In the genomic region with DNA sequence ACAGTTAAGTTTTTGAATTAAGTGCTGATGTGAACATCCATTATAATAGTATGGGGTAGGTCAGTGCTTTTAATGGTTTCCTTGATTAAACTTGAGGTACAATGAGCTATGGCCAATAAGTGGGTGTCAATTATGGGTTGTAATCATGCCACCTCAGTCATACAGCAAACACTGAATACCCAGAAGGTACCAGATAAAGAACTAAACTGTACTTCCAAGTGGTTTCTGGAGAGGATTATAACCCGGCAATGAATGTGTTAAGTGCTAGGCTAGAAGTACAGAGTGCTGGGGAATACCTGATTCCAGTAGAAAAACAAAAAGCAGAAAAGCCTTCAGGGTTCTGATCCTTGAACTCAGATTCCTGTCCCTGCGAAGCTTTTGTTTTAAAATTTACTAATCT, we compare ENCODE assay signal across 8 mouse cellular contexts. TPM values are rescaled to one million over a fixed set of nuclear protein-coding genes. Genes with fewer than 3 reads are reported as not detected.
A peak's percentile ranks its signal among the peaks of the same experiment; 100 is the strongest.
DNase-seq lines count a peak whose midpoint lies in the region; ATAC-seq and TF ChIP-seq lines count a peak whose summit lies in the region.

No protein-coding gene starts in this region.

- peak overlapping the region; percentile 87 for H3K4me2 ChIP-seq in neural tube, embryonic 11.5 days (ENCODE audit: low read depth)
- peak overlapping the region; percentile 88 for H3K4me2 ChIP-seq in limb, embryonic 14.5 days (replicated peaks; ENCODE audit: low read depth, low read length, severe bottlenecking)
- peak overlapping the region; percentile 99 for H3K4me2 ChIP-seq in stomach, embryonic 16.5 days (ENCODE audit: low read depth, low read length)

- TF ChIP-seq POLR2A in cerebellum, adult 2 months (IDR thresholded peaks at IDR 0.05; ENCODE audit: borderline replicate concordance, insufficient read depth, low read length) = no peak
- no peak for TF ChIP-seq POLR2A in limb, embryonic 14.5 days (IDR thresholded peaks at IDR 0.05; ENCODE audit: borderline replicate concordance, extremely low read depth, insufficient read depth, insufficient read length)

- no peak overlapping the region for H3K27ac ChIP-seq in cerebellum, adult 2 months (ENCODE audit: insufficient read depth, low read length)
- no peak overlapping the region for H3K27ac ChIP-seq in neural tube, embryonic 11.5 days (ENCODE audit: low read depth, low read length)
- no peak overlapping the region for H3K27ac ChIP-seq in limb, embryonic 14.5 days (replicated peaks; ENCODE audit: low read depth, low read length)
- no peak overlapping the region for H3K27ac ChIP-seq in stomach, embryonic 16.5 days (ENCODE audit: low read length)

- no peaks in the 10 kb centered on the region for H3K27me3 ChIP-seq in cerebellum, adult 2 months (ENCODE audit: control insufficient read depth, insufficient read depth, low read length)
- no peaks in the 10 kb centered on the region for H3K27me3 ChIP-seq in neural tube, embryonic 11.5 days (ENCODE audit: control insufficient read depth, insufficient read depth, low read length)
- no peaks in the 10 kb centered on the region for H3K27me3 ChIP-seq in limb, embryonic 14.5 days (ENCODE audit: control insufficient read depth, insufficient read depth, low read length)
- no peaks in the 10 kb centered on the region for H3K27me3 ChIP-seq in stomach, embryonic 16.5 days (ENCODE audit: control insufficient read depth, insufficient read depth, low read length)

- H3K9ac ChIP-seq in neural tube, embryonic 11.5 days (ENCODE audit: low read length) = 0 out of 2 replicates have a peak overlapping the region, but pooled peaks have one; percentile 7
- H3K9ac ChIP-seq in limb, embryonic 14.5 days (ENCODE audit: low read depth, low read length, severe bottlenecking) = peak overlapping the region; percentile 74
- peak overlapping the region; percentile 65 for H3K9ac ChIP-seq in stomach, embryonic 16.5 days (ENCODE audit: low read length)

- no peaks in the 10 kb centered on the region for H3K36me3 ChIP-seq in neural tube, embryonic 11.5 days (ENCODE audit: control insufficient read depth, insufficient read depth, low read length)
- peaks cover 11% of the 10 kb centered on the region; the same call in 1 of the 2 replicates for H3K36me3 ChIP-seq in limb, embryonic 14.5 days (ENCODE audit: control insufficient read depth, insufficient read depth, low read length)
- no peaks in the 10 kb centered on the region for H3K36me3 ChIP-seq in stomach, embryonic 16.5 days (ENCODE audit: control insufficient read depth, insufficient read depth, low read length)

- H3K4me1 ChIP-seq in cerebellum, adult 2 months (ENCODE audit: control insufficient read depth, insufficient read depth, low read length) = peaks cover 10% of the 10 kb centered on the region; the same call in 1 of the 2 replicates
- peaks cover 16% of the 10 kb centered on the region for H3K4me1 ChIP-seq in neural tube, embryonic 11.5 days (ENCODE audit: control insufficient read depth, insufficient read depth, low read length)
- H3K4me1 ChIP-seq in limb, embryonic 14.5 days (ENCODE audit: control insufficient read depth, insufficient read depth, low read length) = peaks cover 25% of the 10 kb centered on the region
- peaks cover 27% of the 10 kb centered on the region for H3K4me1 ChIP-seq in stomach, embryonic 16.5 days (ENCODE audit: control insufficient read depth, insufficient read depth, low read length)

- TF ChIP-seq CTCF in cerebellum, adult 2 months (IDR thresholded peaks at IDR 0.05; ENCODE audit: borderline replicate concordance, insufficient read depth, low read depth, low read length) = no peak

- DNase-seq in cerebellum, adult 2 months = no peak
- no peak for DNase-seq in cerebellum, postnatal 25 days
- no peak for DNase-seq in neural tube, embryonic 11.5 days (ENCODE audit: low spot score)
- DNase-seq in neural tube, embryonic 10.5 days (ENCODE audit: extremely low spot score, low spot score) = no peak
- no peak for DNase-seq in limb, embryonic 14.5 days (ENCODE audit: low spot score)
- DNase-seq in adrenal gland, postnatal 25 days = no peak
- no peak for DNase-seq in thymus, postnatal 0 days (ENCODE audit: low spot score)

- H3K9me3 ChIP-seq in neural tube, embryonic 11.5 days (ENCODE audit: control insufficient read depth, low read length) = no peaks in the 10 kb centered on the region
- no peaks in the 10 kb centered on the region for H3K9me3 ChIP-seq in limb, embryonic 14.5 days (ENCODE audit: control insufficient read depth, low read length)
- H3K9me3 ChIP-seq in stomach, embryonic 16.5 days (replicated peaks; ENCODE audit: control insufficient read depth, low read length) = no peaks in the 10 kb centered on the region

- H3K4me3 ChIP-seq in cerebellum, adult 2 months (replicated peaks; ENCODE audit: insufficient read depth, low read depth, low read length) = peak overlapping the region; percentile 75
- H3K4me3 ChIP-seq in neural tube, embryonic 11.5 days (ENCODE audit: low read depth, low read length) = peak overlapping the region; percentile 92
- peak overlapping the region; percentile 62 for H3K4me3 ChIP-seq in limb, embryonic 14.5 days (replicated peaks; ENCODE audit: low read length)
- H3K4me3 ChIP-seq in stomach, embryonic 16.5 days (replicated peaks; ENCODE audit: low read length) = peak overlapping the region; percentile 98

- no peak for ATAC-seq in neural tube, embryonic 11.5 days (ENCODE audit: insufficient read depth, low FRiP score, low TSS enrichment)
- no peak for ATAC-seq in limb, embryonic 14.5 days (ENCODE audit: low FRiP score, low read depth)
- no peak for ATAC-seq in stomach, embryonic 16.5 days (ENCODE audit: insufficient read depth, low FRiP score)

- WGBS in cerebellum, adult 2 months = 2% methylated on average over 2 of the region's 2 CpGs
- 4% methylated on average over 2 of the region's 2 CpGs for WGBS in neural tube, embryonic 11.5 days
- WGBS in limb, embryonic 14.5 days = 1% methylated on average over 2 of the region's 2 CpGs
- 0% methylated on average over 2 of the region's 2 CpGs for WGBS in stomach, embryonic 16.5 days

RNA-seq across cellular contexts. Expression of gene Togaram1, which starts 2.5 kb away (rescaled TPM):
- polyA plus RNA-seq in cerebellum, adult 2 months (2012; rRNA removed) = 15.3 and 15.7 TPM in 2 replicates
- 24.1 and 26.7 TPM in 2 replicates for polyA plus RNA-seq in neural tube, embryonic 11.5 days (2014; fragmentation: Nextera tagmentation; extraction: Ambion mirVana)
- 15.4 and 16.8 TPM in 2 replicates for polyA plus RNA-seq in limb, embryonic 14.5 days (2012; rRNA removed)
- 31.1 and 31.9 TPM in 2 replicates for polyA plus RNA-seq in limb, embryonic 14.5 days (2014; fragmentation: Nextera tagmentation; extraction: Ambion mirVana)
- 27.3 and 31.9 TPM in 2 replicates for polyA plus RNA-seq in stomach, embryonic 16.5 days (2015; fragmentation: Nextera tagmentation; extraction: Ambion mirVana)
- total RNA-seq in adrenal gland, postnatal 25 days (2021) = 36.8 and 37.1 TPM in 2 replicates
- 19.4 and 20.2 TPM in 2 replicates for polyA plus RNA-seq in thymus, postnatal 0 days (2015; fragmentation: Nextera tagmentation; extraction: Ambion mirVana)

RNA-seq across cellular contexts. Expression of gene Klhl28, which starts 2.7 kb away (rescaled TPM):
- 11.5 and 11.6 TPM in 2 replicates for polyA plus RNA-seq in cerebellum, adult 2 months (2012; rRNA removed)
- 20.6 and 20.7 TPM in 2 replicates for polyA plus RNA-seq in neural tube, embryonic 11.5 days (2014; fragmentation: Nextera tagmentation; extraction: Ambion mirVana)
- polyA plus RNA-seq in limb, embryonic 14.5 days (2012; rRNA removed) = 7.5 and 7.7 TPM in 2 replicates
- 16.6 and 19.5 TPM in 2 replicates for polyA plus RNA-seq in limb, embryonic 14.5 days (2014; fragmentation: Nextera tagmentation; extraction: Ambion mirVana)
- 10.3 and 11.5 TPM in 2 replicates for polyA plus RNA-seq in stomach, embryonic 16.5 days (2015; fragmentation: Nextera tagmentation; extraction: Ambion mirVana)
- 13.0 and 14.5 TPM in 2 replicates for total RNA-seq in adrenal gland, postnatal 25 days (2021)
- 16.7 and 18.2 TPM in 2 replicates for polyA plus RNA-seq in thymus, postnatal 0 days (2015; fragmentation: Nextera tagmentation; extraction: Ambion mirVana)

RNA-seq across cellular contexts. Expression of gene Gm527, which starts 50.4 kb away (rescaled TPM):
- 8.0 and 9.0 TPM in 2 replicates for polyA plus RNA-seq in cerebellum, adult 2 months (2012; rRNA removed)
- 2.5 and 4.7 TPM in 2 replicates for polyA plus RNA-seq in neural tube, embryonic 11.5 days (2014; fragmentation: Nextera tagmentation; extraction: Ambion mirVana)
- 7.2 and 7.3 TPM in 2 replicates for polyA plus RNA-seq in limb, embryonic 14.5 days (2012; rRNA removed)
- 5.5 and 5.9 TPM in 2 replicates for polyA plus RNA-seq in limb, embryonic 14.5 days (2014; fragmentation: Nextera tagmentation; extraction: Ambion mirVana)
- 0.93 and 1.3 TPM in 2 replicates for polyA plus RNA-seq in stomach, embryonic 16.5 days (2015; fragmentation: Nextera tagmentation; extraction: Ambion mirVana)
- total RNA-seq in adrenal gland, postnatal 25 days (2021) = 5.1 and 8.2 TPM in 2 replicates
- polyA plus RNA-seq in thymus, postnatal 0 days (2015; fragmentation: Nextera tagmentation; extraction: Ambion mirVana) = 2.0 and 2.8 TPM in 2 replicates

Comparison
In these comparisons a context has a peak if more than half of its experiments do, and no peak if none do; other contexts are left out.
1. H3K9ac ChIP-seq: peak in every context shown above with its lines; median percentile 74 in limb, embryonic 14.5 days; 65 in stomach, embryonic 16.5 days; 7 in neural tube, embryonic 11.5 days.